Mouse (Mus musculus) frontal cortex, postnatal 36 days (tissue): Measurements from ENCODE around the gene Naxd.
"Not testable (repeated sequence)": the region's sequence is repeated elsewhere in the genome, so short reads cannot be mapped to it uniquely, and the experiment has no call there.

Experiments
- DNase-seq, 2 experiments: peaks; one replicate each; pipeline ENCODE4 v3.0.0; 2022; ENCODE audit warnings: low spot score in 2 of 2

The Naxd gene

DNA sequence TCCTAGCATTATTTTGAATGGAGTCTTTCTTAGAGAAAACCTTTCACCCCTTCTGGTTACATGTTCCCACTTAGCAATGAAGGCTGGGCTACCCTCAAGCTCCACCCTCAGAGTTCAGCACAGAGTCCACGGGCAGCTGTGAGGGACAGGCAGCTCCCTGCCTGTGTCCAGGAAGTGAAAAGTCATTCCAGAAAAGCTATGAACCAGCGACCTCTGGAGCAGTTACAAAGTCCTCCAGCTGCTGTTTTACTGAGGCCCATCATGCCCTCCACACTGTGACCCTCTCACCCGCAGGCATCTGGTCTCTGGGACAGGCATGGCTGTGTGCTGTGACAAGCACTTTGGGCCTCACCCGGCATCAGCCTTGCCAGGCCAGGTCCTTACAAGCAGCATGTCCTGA is 24.2 kb upstream of the Naxd start:
- DNase-seq: no peak

DNA sequence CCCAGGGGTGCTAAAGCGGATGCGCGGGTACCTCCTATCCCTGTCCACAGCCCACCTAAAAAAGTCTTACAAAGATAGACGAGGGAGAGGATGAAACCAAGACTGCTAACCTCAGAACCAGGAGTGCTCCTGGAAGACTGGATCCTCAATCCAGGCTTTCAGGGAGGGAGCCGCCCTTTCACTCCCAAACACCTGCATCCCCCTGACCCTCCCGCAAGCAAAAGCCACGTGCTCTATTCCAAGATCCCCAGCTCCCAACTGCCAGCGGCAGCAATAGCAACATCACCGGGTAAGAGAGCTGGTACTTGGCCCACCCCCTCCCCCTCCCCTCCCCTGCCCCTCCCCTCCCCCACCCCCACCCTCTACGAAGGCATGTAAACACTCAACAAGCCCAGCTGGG is 21.9 kb upstream of the Naxd start:
- DNase-seq: no peak

DNA sequence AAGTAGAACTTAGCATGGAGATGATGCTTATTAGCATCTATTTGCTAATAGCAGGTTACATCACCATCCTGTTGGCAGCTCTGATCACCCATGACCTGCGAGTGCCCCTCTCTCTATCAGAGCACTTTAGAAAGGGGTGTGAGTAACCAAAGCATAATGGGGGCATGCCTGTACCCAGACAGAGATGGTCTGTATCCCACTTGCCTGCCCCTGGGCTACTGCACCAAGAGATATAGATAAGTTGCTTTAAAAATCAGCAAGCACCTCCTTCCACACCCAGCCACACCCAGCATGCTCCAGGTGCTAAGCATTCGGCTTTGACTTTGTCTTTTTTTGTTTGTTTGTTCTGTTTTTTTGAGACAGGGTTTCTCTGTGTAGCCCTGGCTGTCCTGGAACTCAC is 21.4 kb upstream of the Naxd start:
- DNase-seq: no peak

DNA sequence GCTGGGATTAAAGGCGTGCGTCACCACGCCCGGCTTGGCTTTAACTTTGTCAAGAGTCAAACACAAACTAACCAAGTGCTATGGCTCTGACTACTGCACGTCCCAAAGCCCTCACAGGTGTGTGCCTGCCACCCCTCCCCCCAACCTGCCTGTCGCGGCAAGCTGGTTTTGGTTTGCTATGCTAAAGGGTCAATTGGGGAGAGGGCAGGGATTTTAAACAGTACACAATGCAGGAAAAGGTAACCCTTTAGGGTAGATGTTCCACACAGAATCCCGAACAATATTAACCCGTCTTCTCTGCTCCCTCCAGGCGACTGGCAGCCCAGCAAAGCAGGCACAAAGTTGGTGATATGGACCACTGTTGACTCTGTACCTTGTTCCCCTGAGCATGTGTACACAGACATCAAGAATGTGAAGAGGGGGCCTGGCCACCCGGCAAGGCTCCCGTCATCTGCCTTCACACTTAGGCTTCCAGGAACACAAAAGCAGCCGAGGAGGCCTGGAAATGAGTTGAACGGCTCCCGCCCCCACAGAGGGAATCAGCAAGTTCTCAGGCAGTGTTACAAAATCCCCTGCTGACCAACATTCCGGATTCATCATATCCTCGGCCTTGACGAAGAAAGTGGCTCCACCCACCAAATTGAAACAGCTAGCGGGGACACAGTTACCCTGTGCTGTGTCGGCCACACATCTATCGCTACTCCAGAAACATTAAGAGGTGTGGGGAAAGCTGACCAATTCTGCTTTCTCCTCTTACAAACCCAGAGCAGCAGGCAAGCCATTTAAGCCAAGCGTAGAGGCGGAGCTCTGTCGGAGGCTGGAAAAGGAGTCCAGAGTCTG is 20.7 kb upstream of the Naxd start:
- peak in 1 of 2 experiments; percentile 39 for DNase-seq

DNA sequence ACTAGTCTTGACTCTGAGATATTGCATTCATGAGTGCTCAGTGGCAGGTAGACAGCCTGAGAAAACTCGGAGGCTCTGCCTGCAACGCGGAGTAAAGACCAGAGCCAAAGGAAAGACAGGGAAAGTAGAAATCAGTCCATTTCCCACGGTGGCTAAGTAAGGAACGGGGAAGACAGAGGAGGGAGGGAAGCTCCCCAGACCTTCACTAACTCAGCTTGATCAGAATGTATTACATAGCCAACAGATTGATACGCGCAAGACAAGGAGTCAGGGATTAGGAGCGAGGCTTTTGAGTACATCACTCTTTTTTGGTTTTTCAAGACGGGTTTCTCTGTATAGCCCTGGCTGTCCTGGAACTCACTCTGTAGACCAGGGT is 20.1 kb upstream of the Naxd start:
- no peak for DNase-seq

DNA sequence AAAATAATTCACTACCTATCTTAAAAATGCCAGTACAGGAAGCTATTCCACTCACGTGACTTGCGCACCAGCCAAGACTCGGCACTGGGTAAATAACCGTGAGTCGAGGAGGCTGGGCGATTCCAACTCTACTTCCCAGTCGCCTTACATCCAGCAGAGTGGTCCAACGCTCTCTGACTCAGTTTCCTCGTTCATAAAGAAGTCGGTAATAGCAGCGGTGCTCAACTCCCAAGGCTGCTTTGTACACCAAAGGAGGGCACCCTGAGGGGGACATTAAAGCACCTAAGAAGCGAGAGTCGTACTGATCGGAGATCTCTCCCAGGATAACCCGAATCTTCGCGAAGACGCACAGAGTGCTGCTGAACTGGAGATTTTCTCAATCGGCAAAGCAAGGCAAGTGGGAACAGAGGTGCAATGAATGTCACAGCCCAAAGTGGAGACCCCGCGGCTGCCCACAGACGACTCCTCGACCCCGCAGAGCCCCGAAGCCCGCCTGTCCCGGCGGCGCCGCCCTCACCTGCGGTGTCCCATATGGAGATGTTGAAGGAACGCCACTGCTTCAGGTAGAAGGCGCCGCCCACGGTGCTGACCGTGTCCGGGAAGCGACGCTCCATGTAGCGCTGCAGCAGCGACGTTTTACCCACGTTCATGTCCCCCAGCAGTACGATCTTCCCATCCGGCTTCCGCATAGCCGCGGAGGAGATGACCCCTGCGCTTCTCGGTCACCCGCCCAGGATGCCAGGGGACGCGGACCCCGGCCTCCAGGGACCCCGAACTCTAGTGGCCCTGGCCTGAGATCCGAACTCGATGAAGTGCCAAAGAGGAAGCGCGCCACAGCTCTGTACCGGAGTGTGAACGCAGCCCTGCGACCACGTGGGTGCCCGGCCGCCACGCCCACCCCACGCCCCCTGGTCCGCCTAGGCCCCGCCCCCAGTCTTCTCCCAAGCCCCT is 19.2 kb upstream of the Naxd start, which contains the start of gene Rab20:
Rab20 (minus strand) TSS at position 900 of the 951 bp plus-strand sequence.
- no peak for DNase-seq

DNA sequence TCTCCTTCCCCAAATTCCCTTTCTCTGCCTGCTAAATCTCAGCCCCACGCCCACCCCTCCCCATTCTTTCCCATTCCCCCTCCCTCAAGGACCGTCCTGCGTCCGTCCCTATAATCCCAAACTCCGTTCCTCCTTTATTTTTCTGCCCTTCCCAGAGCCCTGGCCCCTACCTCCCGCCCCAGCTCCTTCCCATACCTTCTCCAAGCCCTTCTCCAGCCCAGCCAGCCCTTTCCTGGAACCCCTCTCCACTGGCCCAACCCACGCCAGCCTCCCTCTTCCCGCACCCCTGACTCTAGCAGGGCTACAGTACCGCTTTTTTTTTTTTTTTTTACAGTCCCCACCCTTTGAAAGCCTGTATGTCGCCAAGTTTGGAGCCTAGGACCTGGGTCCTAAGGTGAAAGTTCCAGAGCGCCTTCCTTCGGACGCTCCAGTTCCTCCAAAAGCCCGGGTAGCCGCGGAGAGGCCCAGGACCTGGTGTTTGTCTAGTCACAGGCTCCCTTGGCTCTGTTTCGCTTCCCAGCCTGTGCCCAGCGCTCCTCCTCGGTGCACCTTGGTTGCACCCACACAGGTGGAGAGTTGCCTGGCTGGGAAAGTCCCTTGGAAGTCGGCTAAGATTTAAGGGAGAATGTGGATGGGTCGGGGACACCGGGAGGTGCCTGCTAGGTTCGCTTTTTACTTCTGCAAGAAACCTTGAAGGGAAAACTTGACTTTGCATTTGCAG is 18.3 kb upstream of the Naxd start:
- DNase-seq: no peak

DNA sequence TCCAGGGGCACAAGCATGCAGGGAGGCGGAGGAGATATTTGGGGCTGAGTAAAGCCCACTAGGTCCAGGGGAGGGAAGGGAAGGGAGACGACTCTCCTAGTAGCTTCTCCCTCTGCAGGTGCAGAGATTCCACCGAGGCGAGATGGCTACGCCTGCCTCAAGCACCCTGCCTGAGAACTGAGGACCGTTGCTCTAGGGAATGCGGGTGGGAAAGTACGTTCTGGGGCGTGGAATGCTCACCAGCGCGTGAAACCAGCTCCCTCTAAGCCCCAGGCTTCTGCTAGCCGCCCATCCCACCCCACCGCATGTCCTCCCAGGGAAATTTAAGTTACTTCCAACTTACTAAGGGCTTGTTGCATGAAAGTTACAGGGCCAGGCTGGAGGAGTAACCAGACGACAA is 17.7 kb upstream of the Naxd start:
- DNase-seq: no peak

DNA sequence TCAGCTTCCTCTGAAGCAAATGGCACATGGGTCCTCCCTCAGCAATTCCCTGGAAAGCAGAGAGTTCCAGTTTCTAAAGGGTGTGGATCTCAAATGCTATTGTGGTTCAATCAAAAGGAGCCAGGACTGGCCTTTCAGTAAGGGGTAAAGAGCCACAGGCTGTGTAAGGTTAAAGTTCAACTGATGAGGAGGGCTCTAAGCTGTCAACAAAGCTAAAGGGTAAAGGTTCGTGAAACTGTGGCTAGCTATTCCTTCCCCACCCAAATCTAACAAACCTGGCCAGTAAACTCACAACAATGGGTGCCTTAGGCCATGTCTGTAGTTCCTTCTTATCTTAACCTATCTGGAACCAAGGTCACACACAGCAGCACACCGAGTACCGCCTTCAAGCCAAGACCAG is 15.4 kb upstream of the Naxd start:
- DNase-seq: no peak

DNA sequence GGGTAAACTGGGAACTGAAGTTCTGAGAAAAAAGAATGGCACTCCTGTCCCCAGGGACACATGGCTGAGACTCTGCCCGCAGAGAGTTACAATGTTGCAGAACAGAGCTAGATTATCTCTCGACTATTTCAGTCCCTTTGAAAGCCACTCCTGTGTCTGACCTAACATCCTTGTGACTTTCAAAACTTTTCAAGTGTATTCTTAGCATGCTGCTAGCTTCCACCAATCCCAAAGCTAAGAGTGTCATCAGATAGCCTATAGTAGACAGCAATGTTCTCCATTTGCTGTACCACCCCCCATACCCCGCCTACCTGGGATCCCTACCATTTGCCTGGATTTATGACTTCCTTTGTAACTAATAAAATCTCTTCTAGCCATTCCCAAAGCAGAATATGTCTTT is 14.8 kb upstream of the Naxd start:
- DNase-seq: no peak

DNA sequence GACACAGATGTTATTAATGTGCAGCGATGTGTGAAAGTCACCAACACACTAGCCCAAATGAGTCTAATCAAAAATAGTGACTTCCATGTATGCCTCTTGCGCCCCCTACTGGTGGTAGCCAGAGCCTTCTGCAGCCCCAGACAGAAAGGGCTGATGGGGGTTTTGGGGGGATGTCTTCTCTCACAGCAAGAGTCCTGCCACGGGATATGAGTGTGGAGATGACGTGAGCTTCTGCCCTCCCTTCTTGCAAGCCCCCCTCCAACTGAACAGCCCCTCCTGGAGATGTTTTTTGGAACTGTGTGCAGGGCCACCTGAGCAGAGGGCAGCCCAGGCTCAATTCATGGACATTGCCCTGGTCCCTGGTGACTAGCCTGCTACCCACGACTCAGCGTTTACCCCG is 11.2 kb upstream of the Naxd start:
- DNase-seq: peak; percentile 57 to 68

DNA sequence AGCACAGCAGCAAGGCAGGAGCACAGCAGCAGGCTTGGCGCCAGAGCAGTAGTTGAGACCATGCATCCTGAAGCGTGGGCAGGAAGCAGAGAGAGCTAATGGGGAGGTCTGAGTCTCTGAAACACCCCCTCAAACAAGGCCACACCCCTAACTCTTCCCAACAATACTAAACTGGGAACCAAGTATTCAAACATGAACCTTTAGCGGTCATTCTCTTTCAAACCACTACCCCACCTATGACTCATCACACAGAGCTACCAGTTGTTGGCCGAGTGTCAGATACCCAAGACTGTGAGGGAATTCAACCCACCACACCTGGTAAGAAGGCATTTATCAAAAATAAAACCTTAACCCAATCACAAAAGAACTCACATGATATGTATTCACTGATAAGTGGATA is 10.1 kb upstream of the Naxd start:
- DNase-seq: no peak

DNA sequence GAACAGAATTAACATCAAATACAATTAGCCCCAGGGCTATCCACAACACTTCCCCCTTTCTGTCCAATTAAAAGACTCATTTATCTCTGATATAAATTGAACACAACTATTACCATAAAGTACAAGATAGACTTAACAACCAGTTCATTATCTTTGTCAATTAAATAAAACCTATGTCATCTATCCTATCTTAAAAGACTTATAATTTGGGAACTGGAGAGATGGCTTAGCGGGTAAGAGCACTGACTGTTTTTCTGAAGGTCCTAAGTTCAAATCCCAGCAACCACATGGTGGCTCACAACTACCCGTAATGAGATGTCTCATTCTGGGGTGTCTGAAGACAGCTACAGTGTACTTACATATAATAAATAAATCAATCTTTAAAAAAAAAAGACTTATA is 5.0 kb upstream of the Naxd start:
- DNase-seq: not testable (repeated sequence)

DNA sequence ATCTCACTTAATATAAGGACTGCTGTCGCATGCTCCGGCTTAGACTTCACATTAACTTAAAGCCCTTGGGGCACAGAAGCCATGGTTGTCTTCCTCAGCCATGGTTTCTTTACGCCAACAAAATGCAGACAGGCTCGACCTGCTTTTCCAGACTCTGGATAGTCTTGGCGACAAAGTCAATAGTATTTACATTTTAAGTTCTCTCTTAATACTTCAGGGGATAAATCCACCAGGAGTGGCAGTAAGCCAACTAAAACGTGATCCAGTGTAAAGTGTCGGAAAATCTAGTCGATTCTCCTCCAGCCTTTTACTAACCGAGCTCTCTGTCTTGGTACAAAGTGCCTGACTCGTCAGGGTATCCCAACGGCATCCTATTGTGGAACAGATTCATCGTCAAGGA is 975 bp downstream of the Naxd start:
- DNase-seq: no peak

DNA sequence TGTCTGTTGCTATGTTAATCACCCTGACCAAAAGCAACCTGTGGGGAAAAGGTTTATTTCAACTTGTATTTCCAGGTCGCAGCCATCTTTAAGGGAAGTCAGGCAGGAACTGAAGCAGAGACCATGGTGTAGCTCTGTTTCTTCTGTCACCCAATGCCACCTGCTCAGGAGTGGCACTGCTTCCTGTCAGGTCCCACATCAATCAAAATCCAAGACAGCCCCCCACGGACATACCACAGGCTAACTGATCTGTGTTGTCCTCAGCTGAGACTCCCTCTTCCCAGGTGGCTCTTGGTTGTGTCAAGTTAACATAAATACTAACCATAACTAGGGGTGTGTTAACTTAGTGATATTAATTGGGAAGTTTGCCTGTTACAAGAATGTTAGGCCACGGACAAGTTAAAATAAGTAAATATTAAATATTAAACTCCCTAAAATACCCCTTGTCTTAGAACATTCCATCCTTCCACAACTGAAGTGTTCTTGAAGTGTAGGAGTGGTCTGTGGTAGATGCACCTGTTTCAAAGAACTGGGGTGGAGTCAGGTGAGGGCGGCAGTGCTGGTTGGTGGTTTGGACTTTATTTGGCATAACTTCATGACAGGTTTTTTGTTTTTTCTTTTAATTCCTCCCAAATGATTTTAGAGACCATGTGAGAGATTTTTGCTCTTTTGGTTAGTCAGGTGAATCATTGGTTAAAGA is 1.6 kb downstream of the Naxd start:
- DNase-seq: no peak

DNA sequence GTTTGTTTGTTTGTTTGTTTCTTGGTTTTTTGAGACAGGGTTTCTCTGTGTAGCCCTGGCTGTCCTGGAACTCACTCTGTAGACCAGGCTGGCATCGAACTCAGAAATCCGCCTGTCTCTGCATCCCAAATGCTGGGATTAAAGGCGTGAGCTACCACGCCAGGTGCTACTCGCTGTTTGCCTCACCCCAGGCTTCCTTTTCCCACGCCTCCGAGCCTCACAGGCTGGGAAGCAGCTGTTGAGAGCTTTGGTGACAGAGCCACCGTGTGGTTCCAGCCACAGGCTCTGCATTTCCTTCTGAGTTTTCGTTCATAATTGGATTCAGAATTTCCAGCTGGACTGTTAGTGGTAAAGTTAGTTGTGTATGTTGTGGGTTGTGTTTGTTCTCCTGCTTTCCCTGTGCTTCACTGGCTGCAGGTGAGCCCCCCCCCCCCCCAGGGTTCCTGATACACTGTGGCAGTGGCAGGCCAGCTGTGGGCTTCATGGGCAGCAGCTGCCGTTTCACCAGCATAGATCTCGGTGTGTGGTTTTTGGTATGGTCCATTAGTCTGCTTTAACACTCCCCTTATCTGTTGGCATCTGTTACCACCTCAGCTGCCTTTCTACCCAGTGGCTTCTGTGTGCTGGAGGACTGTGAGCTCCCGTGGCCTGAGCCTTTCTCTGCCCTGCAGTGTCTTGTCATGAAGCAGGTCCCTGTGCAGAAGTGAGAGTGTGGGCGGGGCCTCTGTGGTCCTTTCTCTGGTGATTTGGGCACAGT is 6.3 kb downstream of the Naxd start:
- DNase-seq: no peak

DNA sequence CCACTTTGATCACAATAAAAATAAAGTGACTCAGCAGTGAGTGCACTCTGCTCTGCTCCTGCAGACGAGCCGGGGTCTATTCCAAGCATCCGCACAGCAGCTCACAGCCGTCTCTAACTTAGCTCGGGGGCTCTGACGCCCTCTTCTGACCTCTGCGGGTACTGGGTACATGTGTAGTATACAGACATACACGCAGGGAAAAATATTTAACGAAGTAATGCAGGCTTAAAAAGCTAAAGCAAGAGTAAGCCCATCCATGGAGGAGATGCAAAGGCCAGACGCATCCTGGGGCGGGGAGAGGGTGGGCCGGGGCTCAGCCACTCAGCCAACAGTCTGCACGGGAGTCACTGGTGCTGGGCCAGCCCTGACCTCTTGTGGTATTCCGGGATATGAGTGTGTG is 8.8 kb downstream of the Naxd start:
- no peak for DNase-seq

DNA sequence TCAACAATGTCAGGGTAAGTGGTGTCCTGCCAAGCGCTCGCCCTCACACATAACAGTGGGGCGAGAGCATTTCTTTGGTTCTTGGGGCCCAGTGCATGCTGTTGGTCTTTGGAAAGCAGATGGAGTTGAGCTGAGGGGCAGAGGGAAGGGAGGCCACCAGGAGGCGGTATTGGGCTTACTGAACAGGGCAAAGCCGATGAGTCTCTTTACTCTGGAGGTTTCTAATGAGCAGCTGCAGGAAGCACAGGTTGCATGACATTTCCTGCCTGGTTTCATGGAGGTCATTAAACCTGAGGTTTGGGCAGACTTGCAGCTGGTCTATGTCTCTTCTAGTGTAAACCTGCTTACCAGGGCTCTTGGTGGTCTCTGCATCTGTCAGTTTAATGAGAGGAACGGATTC is 9.5 kb downstream of the Naxd start:
- no peak for DNase-seq

DNA sequence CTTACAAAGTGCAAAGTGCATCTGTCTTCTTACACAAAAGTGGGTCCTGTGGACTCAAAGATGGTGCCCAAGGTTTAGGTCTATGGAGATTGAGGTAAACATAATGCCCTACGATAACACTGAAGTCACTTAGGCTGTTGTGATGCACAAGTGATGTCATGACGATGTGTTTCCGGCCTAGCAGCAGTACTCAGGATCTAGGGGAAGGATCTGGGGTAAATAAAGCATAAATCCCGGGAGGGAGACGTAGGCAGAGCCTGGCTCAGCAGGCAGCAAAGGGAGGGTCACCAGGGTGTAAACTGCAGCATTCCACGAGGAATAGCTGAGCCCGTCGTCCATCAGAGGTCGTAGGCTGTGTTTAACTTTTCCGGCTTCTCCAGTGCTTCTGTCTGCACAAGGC is 11.6 kb downstream of the Naxd start:
- DNase-seq: no peak

DNA sequence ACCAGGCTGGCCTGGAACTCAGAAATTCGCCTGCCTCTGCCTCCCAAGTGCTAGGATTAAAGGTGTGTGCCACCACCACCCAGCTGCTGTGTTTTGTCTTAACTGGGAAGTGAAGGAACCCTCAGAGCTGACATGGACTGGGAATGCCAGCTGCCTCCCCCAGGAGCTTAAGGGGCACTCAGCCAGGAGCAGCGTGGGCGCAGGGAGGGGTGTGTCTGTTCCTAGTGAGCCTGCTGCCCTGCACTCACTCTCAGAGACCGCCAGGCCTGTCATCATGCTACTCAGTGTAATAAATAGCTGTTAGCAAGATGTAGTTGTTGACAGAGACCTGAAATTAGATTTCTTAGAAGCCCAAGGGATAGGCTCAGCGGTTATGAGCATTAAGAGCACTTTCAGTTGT is 13.7 kb downstream of the Naxd start:
- no peak for DNase-seq

DNA sequence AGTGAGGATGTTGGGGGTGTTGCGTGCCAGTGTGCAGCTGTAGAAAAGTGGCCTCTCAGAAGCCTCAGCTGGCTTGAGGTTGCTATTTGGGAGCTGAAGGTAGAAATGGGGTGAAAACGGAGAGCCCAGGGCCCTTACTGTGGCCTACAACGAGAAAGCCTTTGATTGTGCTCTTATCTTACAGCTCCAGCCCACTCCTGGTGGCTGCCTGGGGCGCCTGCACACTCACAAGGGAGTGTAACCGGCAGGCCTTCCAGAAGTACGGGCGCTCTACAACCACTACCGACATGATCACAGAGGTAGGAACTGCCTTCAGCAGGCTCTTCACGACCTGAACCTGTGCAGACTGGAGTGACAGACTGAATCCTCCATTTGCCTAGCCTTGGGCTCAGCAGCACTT is 15.4 kb downstream of the Naxd start:
- no peak for DNase-seq
